Mouse (Mus musculus) lung, postnatal 0 days (tissue): ENCODE measurements at regions not wholly inside any gene's neighbourhood (a gene's known extent, or its start where the extent isn't known, plus 50 kb on each side); places are given as distances from the start of the nearest gene placed in this dataset.

ENCODE experiments used
- CTCF ChIP-seq: IDR thresholded peaks from 2 replicates; pipeline ENCODE4 v1.5.1; 2016; ENCODE audit warnings: antibody characterized with exemption, mild to moderate bottlenecking
- EP300 ChIP-seq: IDR thresholded peaks from 2 replicates; pipeline ENCODE4 v1.6.1; 2016; ENCODE audit warnings: antibody characterized with exemption, mild to moderate bottlenecking, control low read depth

DNA sequence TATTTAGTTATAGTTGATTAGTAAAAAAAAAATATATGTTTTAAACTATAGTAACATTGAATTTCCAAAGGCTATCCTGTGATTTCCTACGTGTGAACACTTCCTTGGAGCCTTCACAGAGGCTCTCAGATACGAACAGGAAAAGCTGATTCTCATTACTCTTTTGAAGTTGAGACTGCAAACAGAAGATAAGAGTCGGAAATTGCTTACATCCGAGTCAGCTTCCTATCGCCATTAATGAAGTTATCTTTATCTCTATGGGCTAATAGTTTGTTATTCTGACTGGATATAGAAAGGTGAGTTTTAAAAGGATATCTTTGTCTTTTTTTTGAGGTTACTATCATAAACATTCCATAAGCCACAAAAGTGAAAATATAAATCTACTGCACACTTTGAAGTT is 212.8 kb downstream of the Trim52 start:
- TF ChIP-seq CTCF, result no peak
- peak; percentile 86 for TF ChIP-seq EP300
